Mouse (Mus musculus): ENCODE data around the gene Cux2. TPM values are rescaled to one million over a fixed set of nuclear protein-coding genes. Genes with fewer than 3 reads are reported as not detected.

Cux2 gene
- polyA plus RNA-seq, 1 experiment from 2014 or later: 7.1 TPM

DNA sequence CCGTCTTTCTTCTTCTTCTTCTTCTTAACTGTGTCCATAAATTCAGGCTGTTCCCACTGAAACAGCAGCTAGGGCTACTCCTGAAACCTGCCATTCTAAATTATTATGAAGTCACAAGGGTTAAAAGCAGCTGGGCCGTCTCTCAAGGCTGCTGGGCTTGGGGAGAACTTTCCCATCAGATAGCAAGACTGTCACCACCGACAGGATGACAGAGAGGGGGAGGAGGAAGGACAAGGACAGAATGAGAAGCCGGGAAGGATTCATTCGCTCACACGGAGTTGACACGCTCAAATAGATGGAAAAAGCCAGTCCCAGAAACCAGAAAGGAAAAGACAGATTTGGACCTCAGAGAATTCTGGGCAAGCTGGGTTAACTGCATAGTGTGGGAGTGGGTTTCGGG, 6.7 kb upstream of the Cux2 start:
- 70% methylated on average over 8 of the region's 8 CpGs for WGBS
- H3K9ac ChIP-seq: no peak overlapping the region
- no peak for ATAC-seq
- no peaks in the 10 kb centered on the region for H3K36me3 ChIP-seq
- no peak overlapping the region for H3K4me3 ChIP-seq (replicated peaks)
- 0 out of 2 replicates have a peak, but pooled peaks cover 2% of the 10 kb centered on the region for H3K27me3 ChIP-seq (replicated peaks)
- no peak overlapping the region for H3K4me2 ChIP-seq (replicated peaks)
- H3K27ac ChIP-seq: no peak overlapping the region
- peaks cover 4% of the 10 kb centered on the region; the same call in 1 of the 2 replicates for H3K9me3 ChIP-seq
- peaks cover 15% of the 10 kb centered on the region for H3K4me1 ChIP-seq (replicated peaks)

DNA sequence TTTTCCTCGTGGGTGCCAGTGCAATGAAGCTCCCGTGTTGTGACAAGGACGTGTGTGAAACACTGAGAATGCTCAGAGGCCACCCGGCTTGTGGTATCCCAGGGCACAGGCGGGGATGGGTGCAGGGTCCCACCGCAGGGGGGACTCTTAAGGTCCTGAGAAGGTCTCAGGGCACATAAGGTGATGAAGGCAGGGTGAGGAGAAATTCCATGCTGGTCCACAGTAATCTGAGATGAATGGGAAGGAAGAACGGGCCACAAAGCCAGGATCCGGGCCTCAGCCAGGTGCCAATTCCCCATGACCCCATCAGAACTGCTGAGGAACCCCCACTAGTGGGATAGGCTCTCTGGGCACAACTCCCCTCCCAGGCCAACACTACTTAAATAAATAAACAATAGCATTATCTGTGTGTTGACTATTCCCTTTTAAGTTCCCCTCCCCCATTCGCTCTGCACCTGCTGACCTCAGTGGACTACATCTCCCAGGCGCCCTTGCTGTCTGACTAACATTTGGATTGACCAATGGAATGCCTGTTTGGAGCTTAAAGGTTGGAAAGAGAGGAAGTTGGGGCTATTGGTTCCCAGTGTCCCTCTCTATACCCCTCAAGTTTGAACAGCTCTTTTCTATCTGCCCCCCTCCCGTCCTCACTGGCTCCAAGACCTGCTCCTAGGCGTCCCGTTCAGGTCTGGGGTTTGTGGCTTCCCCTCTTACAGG, 4.4 kb upstream of the Cux2 start:
- WGBS: 44% methylated on average over 13 of the region's 13 CpGs
- Histone ChIP-seq H3K27me3 (replicated peaks) (peaks cover 5% of the 10 kb centered on the region), H3K27ac (no peak overlapping the region), H3K4me1 (replicated peaks) (peaks cover 8% of the 10 kb centered on the region), H3K4me2 (replicated peaks) (peak overlapping the region; percentile 55), H3K4me3 (replicated peaks) (peak overlapping the region; percentile 15; the same call in 1 of the 2 replicates), H3K9me3 (peaks cover 4% of the 10 kb centered on the region; the same call in 1 of the 2 replicates), H3K9ac (no peak overlapping the region), H3K36me3 (no peaks in the 10 kb centered on the region)
- ATAC-seq: peak; percentile 50

DNA sequence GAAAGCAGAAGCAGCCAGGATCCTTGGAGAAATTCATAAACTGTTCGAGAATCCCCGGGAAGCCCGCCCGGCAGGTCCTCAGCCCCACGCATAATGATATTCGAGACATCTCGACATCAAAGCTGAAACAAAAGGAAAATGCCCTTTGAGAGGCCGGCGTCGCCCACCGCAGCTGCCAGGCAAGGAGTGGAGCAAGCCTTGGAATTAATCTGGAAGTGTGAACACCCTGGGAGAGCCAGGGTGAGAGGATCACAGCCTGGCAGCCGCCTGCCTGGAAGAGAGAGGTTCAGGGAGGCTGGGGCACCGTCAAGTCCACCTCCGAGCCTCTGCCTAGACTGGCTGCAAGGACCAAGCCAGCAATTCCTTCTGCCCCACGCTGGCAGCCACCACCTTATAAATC, 3.7 kb upstream of the Cux2 start:
- Histone ChIP-seq H3K9ac (no peak overlapping the region), H3K4me2 (replicated peaks) (no peak overlapping the region), H3K27me3 (replicated peaks) (peaks cover 12% of the 10 kb centered on the region), H3K27ac (no peak overlapping the region), H3K36me3 (no peaks in the 10 kb centered on the region), H3K9me3 (peaks cover 4% of the 10 kb centered on the region; the same call in 1 of the 2 replicates), H3K4me3 (replicated peaks) (no peak overlapping the region), H3K4me1 (replicated peaks) (peaks cover 14% of the 10 kb centered on the region)
- no peak for ATAC-seq
- 28% methylated on average over 15 of the region's 15 CpGs for WGBS

DNA sequence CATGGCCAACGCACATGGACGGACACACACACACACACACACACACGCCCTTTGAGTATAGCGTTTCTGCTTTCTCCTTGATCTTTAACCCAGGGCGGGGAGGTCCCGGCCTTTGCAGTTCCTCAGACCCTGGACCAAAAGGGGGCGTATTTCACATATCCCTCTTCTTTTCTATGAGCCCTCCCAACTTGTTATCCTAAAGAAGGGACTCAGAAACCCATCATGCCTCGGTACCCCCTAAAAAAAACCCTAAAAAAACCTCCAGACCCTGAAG, 867 bp upstream of the Cux2 start:
- no peaks in the 10 kb centered on the region for H3K9me3 ChIP-seq
- 8% methylated on average over 8 of the region's 8 CpGs for WGBS
- H3K4me2 ChIP-seq (replicated peaks): peak overlapping the region; percentile 86
- H3K27me3 ChIP-seq (replicated peaks): peaks cover 28% of the 10 kb centered on the region
- H3K27ac ChIP-seq: no peak overlapping the region
- peaks cover 31% of the 10 kb centered on the region for H3K4me1 ChIP-seq (replicated peaks)
- peak overlapping the region; percentile 67; the same call in 1 of the 2 replicates for H3K9ac ChIP-seq
- H3K36me3 ChIP-seq: no peaks in the 10 kb centered on the region
- H3K4me3 ChIP-seq (replicated peaks): peak overlapping the region; percentile 86
- no peak for ATAC-seq

DNA sequence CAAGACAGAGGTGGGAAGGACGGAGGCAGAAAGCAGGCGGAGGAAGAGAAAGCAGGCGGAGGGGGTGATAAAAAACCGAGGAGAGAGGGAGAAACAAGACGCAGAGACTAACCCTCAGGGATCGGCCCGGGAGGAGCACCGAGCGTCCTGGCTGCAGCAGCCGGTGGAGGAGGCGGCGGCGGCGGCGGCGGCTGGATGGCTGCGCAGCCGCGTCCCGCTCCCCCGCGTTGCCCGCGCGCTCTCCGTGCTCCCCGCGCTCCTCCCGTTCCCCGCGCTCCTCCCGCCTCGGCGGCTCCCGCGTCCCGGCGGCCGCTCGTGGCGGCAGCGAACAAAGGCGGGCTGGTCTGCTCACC, 262 bp downstream of the Cux2 start:
- no peaks in the 10 kb centered on the region for H3K9me3 ChIP-seq
- 0% methylated on average over 42 of the region's 43 CpGs for WGBS
- H3K27me3 ChIP-seq (replicated peaks): peaks cover 28% of the 10 kb centered on the region
- H3K36me3 ChIP-seq: no peaks in the 10 kb centered on the region
- peaks cover 31% of the 10 kb centered on the region for H3K4me1 ChIP-seq (replicated peaks)
- H3K4me3 ChIP-seq (replicated peaks): peak overlapping the region; percentile 86
- H3K9ac ChIP-seq: peak overlapping the region; percentile 67
- H3K27ac ChIP-seq: peak overlapping the region; percentile 79
- peak overlapping the region; percentile 86 for H3K4me2 ChIP-seq (replicated peaks)
- ATAC-seq: peak; percentile 58

DNA sequence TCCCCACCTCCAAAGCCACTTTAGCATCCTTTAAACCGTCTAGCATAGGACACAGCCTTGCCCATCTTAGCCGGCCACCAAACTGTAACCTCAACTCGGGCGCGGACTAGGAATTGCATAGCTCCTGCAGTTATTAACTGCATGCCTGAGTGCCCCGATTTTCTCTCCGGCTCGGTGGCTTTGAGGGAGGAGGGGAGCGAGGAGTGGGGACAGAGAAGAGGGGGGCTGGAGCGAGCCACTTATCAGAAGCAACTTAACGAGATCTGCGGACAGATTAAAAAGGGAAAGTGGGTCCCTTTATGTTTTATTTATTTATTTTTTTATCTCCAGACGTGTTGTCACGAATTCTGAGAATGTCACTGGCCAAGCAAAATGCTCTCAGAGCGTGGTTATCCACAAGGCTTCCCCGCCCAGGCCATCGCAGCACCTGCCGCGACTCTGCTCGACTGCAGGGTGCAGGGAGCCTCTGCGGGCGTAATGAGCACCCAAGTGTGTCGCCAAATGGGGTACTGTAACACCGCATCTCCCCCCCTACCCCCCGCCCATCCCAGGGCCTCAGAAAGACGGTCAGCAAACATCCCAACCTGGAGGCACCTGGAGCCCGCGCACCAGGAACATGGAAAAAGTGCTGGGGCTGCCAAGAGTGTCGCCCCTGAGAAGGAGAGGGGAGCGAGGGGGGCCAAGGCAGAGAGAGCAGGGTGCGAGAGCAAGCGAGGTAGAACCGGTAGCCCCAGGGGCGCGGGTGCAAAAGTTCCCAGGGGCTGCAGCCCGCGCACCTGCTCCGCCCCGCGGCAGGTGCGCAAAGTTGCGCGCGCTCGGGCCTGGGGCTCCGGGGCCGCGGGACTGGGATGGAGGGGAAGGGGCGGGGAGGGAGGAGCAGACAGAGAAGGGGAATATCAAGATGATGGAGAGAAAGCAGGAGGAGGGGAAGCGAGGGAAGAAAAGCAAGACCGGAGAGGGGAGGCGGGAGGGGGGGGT, 927 bp downstream of the Cux2 start:
- H3K4me2 ChIP-seq (replicated peaks): peak overlapping the region; percentile 86
- 0 out of 2 replicates have a peak overlapping the region, but pooled peaks have one; percentile 79 for H3K27ac ChIP-seq
- peak overlapping the region; percentile 67 for H3K9ac ChIP-seq
- no peaks in the 10 kb centered on the region for H3K36me3 ChIP-seq
- no peaks in the 10 kb centered on the region for H3K9me3 ChIP-seq
- 0 out of 2 replicates have a peak, but pooled peaks have one; percentile 2 for ATAC-seq
- 1% methylated on average over 52 of the region's 52 CpGs for WGBS
- H3K4me1 ChIP-seq (replicated peaks): peaks cover 31% of the 10 kb centered on the region
- peak overlapping the region; percentile 86 for H3K4me3 ChIP-seq (replicated peaks)
- H3K27me3 ChIP-seq (replicated peaks): peaks cover 28% of the 10 kb centered on the region

DNA sequence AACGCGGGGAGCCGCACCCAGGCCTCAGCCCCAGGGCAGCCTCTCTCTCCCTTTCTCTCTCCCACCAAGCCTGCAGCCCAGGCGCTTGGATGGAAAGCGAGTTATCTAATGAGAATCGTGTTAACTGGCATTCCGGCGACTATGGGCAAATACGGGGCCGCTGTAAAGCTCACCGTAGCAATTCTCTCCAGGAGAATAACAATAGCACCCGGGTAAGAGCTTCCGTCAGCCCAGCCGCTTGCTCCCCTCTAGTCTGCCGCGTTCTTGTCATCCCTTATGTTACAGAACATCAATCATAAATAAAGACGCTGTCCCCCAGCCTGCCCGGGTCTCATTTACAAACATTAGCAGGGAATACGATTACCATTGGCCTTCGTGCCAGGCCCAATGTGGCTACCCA, 1.6 kb downstream of the Cux2 start:
- H3K4me1 ChIP-seq (replicated peaks): peaks cover 29% of the 10 kb centered on the region
- H3K27ac ChIP-seq: no peak overlapping the region
- 7% methylated on average over 20 of the region's 20 CpGs for WGBS
- H3K27me3 ChIP-seq (replicated peaks): peaks cover 26% of the 10 kb centered on the region
- H3K36me3 ChIP-seq: no peaks in the 10 kb centered on the region
- H3K4me3 ChIP-seq (replicated peaks): peak overlapping the region; percentile 86
- H3K4me2 ChIP-seq (replicated peaks): peak overlapping the region; percentile 86
- H3K9ac ChIP-seq: 0 out of 2 replicates have a peak overlapping the region, but pooled peaks have one; percentile 67
- H3K9me3 ChIP-seq: no peaks in the 10 kb centered on the region
- ATAC-seq: no peak

DNA sequence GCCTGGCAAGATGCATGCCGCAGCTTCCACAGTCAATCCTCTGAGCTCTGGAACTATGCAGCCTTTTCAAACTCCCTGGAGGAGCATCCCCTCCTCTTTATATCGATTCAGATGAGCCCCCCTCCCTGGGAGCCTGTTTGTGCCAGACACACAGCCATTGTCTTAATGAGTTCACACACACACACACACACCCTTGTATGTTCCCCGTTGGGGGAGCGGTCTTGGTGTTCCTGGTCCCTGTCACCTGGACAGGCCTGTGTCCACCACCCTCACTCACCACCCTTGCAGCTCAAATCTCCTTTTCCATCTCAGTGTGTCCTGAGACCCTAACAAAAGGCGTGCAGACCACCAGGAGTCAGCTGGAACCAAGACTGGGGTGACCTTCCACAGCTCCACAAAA, 2.1 kb downstream of the Cux2 start:
- H3K9ac ChIP-seq: 0 out of 2 replicates have a peak overlapping the region, but pooled peaks have one; percentile 67
- no peaks in the 10 kb centered on the region for H3K36me3 ChIP-seq
- WGBS: 49% methylated on average over 5 of the region's 5 CpGs
- no peak overlapping the region for H3K27ac ChIP-seq
- no peak for ATAC-seq
- peak overlapping the region; percentile 86 for H3K4me3 ChIP-seq (replicated peaks)
- no peaks in the 10 kb centered on the region for H3K9me3 ChIP-seq
- H3K4me2 ChIP-seq (replicated peaks): peak overlapping the region; percentile 86
- peaks cover 26% of the 10 kb centered on the region for H3K27me3 ChIP-seq (replicated peaks)
- peaks cover 29% of the 10 kb centered on the region for H3K4me1 ChIP-seq (replicated peaks)

DNA sequence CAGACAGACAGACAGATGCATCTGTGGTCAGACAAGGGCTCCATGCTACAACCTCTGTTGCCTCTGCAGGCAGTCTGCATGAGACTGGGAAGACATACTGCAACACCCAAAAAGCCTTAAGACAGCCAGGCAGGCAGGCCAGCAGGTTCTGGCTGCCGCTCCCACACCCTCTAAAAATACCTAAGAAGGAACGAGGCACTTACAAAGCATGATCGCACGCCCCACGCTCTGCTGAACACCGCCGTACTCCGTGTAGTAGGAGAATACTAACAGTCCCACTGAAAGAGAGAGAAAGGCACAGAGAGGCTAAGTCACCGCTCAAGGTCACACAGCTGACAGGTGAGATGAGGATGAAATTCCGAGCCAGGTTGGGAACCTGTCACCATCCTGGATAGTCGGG, 6.3 kb downstream of the Cux2 start:
- H3K9me3 ChIP-seq: no peaks in the 10 kb centered on the region
- no peak for ATAC-seq

DNA sequence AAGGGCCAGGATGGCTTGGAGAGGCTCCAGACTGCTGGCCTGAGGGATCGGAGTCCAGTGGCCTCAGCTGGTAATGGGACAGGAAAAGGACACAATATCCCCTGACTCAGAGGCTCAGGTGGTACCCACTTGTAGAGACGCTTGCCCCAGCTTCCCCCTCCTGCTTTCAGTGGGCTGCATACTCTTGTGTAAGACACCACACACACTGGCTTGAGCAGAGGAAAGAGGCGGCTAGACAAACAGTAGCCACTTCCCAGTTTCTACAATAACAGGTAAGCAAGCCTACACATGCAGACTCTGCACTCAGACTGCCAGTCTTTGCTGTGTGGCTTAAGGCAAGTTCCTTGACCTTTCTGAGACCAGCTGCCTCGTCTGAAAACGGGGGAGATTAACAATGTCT, 14.6 kb downstream of the Cux2 start:
- Histone ChIP-seq H3K36me3 (peaks cover 6% of the 10 kb centered on the region), H3K9ac (no peak overlapping the region), H3K27me3 (replicated peaks) (no peaks in the 10 kb centered on the region), H3K9me3 (no peaks in the 10 kb centered on the region), H3K4me1 (replicated peaks) (no peaks in the 10 kb centered on the region), H3K4me3 (replicated peaks) (no peak overlapping the region), H3K4me2 (replicated peaks) (no peak overlapping the region), H3K27ac (no peak overlapping the region)
- ATAC-seq: no peak
- 68% methylated on average over 5 of the region's 5 CpGs for WGBS

More for the DNA sequence above, 6.3 kb downstream of the Cux2 start:
- Histone ChIP-seq H3K4me2 (replicated peaks) (no peak overlapping the region), H3K9ac (no peak overlapping the region), H3K4me3 (replicated peaks) (no peak overlapping the region), H3K36me3 (no peaks in the 10 kb centered on the region), H3K27me3 (replicated peaks) (peaks cover 16% of the 10 kb centered on the region), H3K27ac (no peak overlapping the region), H3K4me1 (replicated peaks) (peaks cover 17% of the 10 kb centered on the region)
- 83% methylated on average over 11 of the region's 11 CpGs for WGBS

DNA sequence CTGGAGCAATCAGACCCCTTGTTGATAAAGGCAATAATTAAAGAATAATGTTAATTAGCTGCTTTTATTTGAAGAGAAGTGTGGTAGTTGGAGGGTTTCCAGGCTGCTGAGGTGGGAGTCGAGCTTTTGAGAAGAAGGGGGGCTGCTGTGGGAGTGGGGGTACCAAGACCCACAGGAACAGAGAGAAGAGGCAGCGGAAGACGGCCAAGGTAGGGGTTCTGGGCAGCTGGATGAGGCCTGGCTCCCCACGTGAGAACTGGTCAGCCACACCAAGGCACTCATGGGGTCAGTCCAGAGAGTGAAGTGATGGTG, 16.8 kb downstream of the Cux2 start:
- no peak overlapping the region for H3K9ac ChIP-seq
- no peak for ATAC-seq
- WGBS: 70% methylated on average over 4 of the region's 4 CpGs
- H3K9me3 ChIP-seq: no peaks in the 10 kb centered on the region
- no peak overlapping the region for H3K4me3 ChIP-seq (replicated peaks)
- no peaks in the 10 kb centered on the region for H3K27me3 ChIP-seq (replicated peaks)
- H3K27ac ChIP-seq: no peak overlapping the region
- H3K4me2 ChIP-seq (replicated peaks): no peak overlapping the region
- H3K36me3 ChIP-seq: peaks cover 6% of the 10 kb centered on the region
- no peaks in the 10 kb centered on the region for H3K4me1 ChIP-seq (replicated peaks)

DNA sequence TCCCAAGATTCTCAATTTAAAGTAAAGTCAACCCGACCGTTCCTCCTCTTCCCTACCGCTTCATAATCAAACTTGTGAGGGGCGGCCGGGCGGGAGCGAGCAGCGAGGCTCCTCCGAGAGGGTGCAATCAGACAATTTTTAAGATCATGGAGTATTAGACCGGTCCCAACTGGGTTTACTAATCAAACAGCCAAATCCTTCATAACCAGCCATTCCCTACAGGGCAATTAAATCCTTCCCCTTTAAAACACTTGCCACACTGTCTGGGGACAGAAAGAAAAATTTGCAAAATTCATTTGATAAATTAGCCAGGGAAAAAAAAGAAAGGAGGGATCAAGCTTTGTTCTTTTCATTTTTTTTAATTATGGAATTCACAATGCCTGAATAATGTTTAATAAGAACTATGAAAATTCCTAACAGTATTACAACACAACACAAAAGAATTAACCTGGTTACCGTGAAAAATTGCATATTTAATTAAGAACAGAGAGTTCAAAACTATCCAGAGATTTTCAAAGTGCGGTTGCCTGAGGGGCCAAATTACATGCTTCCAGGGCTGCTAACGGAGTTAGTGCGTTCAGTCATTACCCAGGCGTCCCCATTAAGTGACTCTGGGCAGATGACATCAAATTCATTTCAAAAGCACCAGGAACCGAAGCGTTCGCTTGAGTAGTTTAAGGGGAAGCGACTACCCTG, 17.3 kb downstream of the Cux2 start:
- ATAC-seq: no peak
- H3K36me3 ChIP-seq: peaks cover 6% of the 10 kb centered on the region
- no peak overlapping the region for H3K27ac ChIP-seq
- no peak overlapping the region for H3K4me2 ChIP-seq (replicated peaks)
- no peaks in the 10 kb centered on the region for H3K4me1 ChIP-seq (replicated peaks)
- no peaks in the 10 kb centered on the region for H3K9me3 ChIP-seq
- no peak overlapping the region for H3K4me3 ChIP-seq (replicated peaks)
- WGBS: 78% methylated on average over 19 of the region's 19 CpGs
- H3K9ac ChIP-seq: no peak overlapping the region
- H3K27me3 ChIP-seq (replicated peaks): no peaks in the 10 kb centered on the region
